Mouse (Mus musculus) lung, postnatal 25 days (tissue): ENCODE measurements at regions not wholly inside any gene's neighbourhood (a gene's known extent, or its start where the extent isn't known, plus 50 kb on each side); places are given as distances from the start of the nearest gene placed in this dataset.

Experiments
- DNase-seq: peaks from one replicate; pipeline ENCODE4 v3.0.0; 2022; ENCODE audit warnings: low spot score

GRCm38 (mm10) chr11:113091901-113092568, 310.0 kb downstream of the Sox9 start:
- no peak for DNase-seq

DNA sequence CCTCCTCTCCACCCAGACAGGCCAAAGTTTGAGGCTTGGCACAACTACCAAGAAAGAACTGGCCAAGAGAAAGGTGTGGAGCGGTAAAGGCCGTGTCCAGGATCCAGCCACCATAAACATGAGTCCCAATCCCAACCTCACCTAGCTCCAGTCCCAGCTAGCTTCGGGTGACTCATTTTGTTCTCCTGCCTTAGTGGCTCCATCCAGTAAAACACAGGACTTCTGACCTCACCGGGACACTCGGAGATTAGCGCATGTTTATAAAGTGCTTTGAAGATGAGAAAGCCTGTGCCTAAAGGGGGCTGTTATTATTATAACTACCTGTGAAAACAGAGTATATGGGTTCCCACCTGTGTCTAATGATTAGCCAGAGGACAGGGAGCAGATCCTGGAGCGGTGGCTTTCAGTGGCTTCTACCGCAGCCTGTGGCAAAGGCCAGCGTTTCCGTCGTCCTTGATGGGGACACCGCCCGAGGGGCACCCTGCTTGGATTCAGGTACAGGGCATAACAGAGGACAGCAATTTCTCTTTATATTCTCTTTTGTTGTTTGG, 311.9 kb downstream of the Sox9 start:
- no peak for DNase-seq

- DNase-seq, result no peak
Observed at GRCm38 (mm10) chr11:113095625-113096024, 313.6 kb downstream of the Sox9 start.

GRCm38 (mm10) chr11:113096209-113096608, 314.2 kb downstream of the Sox9 start:
- no peak for DNase-seq

DNA sequence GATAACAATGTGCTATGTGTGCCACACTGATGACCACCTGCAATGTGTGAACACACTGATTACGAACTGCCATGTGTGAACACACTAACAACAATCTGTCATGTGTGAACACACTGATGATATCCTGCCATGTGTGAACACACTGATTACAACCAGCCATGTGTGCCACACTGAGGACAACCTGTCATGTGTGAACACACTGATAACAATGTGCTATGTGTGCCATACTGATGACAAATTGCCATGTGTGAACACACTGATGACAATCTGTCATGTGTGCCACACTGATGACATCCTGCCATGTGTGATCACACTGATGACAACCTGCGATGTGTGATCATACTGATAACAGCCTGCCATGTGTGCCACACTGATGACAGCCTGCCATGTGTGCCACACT, 316.3 kb downstream of the Sox9 start:
- DNase-seq, result no peak

- DNase-seq, result peak; percentile 15
Observed at GRCm38 (mm10) chr11:113100800-113101199, 318.8 kb downstream of the Sox9 start.

DNA sequence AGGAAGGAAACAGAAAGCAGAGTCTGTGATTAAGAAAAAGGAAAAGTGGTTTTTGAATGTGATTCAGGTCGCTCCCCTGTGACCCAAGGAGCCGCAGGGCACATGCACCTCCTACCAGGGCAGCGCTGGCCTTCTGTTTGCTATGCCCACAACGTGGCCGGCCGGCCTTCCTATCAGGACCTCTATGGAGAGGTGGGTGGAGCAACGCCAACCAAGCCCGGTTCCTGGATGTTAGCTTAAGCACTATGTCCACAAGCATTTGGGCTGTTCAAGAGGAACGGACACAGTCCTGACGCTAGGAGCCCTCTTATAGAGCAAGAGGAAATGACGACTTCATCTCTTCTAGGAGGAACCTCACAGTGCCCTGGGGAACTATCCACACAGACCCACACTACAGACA, 319.5 kb downstream of the Sox9 start:
- peak; percentile 89 for DNase-seq

GRCm38 (mm10) chr11:113103161-113103845, 321.3 kb downstream of the Sox9 start:
- no peak for DNase-seq

- no peak for DNase-seq
Observed at GRCm38 (mm10) chr11:113105371-113105770, 323.3 kb downstream of the Sox9 start.

GRCm38 (mm10) chr11:113107205-113107844, 325.3 kb downstream of the Sox9 start:
- no peak for DNase-seq

DNA sequence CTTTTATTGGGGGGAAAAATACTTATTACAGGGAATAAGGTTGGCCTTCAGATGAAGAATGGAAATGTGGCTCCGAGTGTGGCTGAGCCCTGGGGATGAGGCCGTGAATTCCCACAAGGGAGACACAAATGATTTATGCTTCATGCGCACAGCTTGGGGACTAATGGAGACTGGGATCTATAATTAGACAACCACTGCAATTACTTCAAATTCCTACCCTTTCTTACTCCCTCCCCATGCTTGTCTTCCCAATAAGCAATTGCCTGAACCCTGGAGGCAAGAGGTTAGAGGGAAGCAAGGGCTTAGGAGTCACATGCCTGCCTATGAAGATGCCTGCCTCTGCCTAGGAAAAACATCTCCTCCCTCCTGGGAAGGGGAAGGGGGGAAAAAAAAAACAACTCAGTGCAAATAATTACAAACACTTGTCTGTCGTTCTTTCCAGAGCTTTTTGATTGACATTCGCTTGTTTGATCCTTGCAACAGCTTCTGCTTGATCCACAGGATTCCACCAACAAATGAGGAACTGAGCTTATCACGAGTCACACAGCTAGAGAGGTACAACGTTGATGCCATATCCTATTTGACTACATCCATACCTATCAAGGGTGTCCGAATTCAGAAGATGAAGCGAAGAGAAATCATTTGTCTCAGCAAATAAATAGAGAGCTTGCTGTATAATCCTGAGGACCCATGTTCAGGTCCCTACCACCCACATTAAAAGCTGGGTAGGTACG, 326.1 kb downstream of the Sox9 start:
- DNase-seq, result no peak

- no peak for DNase-seq
Observed at GRCm38 (mm10) chr11:113109096-113109495, 327.1 kb downstream of the Sox9 start.

- DNase-seq, result no peak
Observed at GRCm38 (mm10) chr11:113113220-113113817, 331.3 kb downstream of the Sox9 start.

DNA sequence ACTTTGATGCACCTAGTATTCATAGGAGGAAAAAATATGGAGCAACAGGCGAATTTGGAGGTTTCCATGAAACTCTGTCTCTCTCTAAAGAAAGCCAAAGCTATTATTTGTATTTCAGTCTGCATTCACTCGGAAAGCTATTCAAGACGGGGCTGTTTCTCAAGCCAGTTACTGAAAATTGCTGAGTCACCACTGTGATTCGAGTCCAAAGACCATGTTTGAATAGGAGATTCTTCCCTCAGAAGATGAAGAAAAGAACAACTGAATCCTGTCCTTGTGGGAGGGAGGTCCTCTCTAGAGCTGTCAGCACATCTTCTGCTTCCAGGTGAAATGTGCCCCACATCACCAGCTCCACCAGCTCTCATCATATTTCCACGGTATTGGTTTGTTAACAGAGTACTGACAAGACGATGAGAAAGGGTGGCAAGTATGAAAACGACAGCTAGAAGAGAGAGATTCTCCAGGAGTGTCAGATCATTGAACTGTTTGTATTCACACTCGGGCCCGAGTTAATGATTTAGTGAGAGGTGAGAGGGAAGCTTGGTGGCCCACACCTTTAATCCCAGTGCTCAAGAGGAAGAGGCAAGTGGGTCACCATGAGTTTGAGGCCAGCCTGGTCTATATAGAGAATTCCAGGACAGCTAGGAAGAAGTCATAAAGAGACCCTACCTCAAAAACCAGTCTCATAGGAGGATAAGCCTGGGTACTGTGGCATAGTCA, 335.3 kb downstream of the Sox9 start:
- no peak for DNase-seq

GRCm38 (mm10) chr11:113120570-113120969, 338.5 kb downstream of the Sox9 start:
- no peak for DNase-seq

DNA sequence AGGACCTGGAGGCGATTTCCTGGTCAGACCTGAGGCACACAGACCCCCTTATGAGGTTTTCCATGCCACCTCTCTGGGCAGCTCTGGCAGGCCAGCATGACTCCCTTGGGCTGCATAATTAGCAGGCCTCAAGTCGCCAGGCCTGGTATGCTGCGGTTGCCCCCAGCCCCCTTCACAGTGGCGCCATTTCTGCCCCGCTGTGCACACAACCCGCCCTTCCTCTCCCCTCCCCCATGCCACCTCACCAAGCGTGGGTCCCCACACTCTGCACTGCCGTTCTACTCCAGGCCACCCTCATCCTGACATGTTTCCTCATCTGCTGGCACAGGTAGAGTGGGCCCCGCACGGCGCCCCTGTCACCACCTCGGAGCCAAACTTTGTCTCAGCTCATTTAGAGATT, 339.3 kb downstream of the Sox9 start:
- no peak for DNase-seq

GRCm38 (mm10) chr11:113122137-113122536, 340.1 kb downstream of the Sox9 start:
- no peak for DNase-seq

DNA sequence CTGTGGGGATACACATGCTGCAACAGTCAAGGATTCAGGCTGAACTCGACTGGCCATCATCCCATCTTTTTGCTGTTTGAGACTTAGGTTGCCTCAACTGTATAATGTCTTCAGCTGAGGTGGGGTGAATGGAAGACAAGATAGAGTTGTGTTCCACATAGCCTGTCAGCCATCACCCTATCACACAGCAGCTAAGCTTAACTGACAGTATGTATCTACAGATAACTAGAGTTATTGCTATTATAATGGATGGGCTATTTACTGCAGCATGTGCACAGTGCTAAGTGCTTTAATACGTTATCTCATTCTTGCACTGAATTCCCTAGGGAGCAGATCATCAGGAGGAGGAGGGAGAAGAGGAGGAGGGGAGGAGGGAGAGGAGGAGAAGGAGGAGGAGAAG, 340.9 kb downstream of the Sox9 start:
- no peak for DNase-seq

GRCm38 (mm10) chr11:113125832-113126231, 343.8 kb downstream of the Sox9 start:
- no peak for DNase-seq

DNA sequence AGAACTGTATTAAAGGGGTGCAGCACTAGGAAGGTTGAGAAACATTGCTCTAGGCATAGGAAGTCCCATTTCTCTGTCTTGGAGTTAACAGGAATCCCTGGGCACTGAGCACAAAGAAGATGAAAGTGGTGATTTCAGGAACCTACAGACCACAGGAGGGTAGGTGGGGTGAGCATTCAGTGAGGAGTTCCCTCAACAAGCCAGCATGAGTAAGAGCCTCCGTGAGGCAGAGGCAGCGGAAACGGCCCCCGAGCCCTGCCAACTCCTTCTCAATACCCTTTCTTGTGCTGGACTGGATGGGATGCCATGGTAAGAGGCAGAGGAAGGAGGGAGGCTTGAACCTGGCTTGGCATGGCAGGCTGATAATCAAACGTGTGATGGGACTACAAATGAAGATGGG, 347.2 kb downstream of the Sox9 start:
- DNase-seq, result no peak

- no peak for DNase-seq
Observed at GRCm38 (mm10) chr11:113129975-113130374, 348.0 kb downstream of the Sox9 start.
